Mouse (Mus musculus): ENCODE results near the gene Lbh.

DNA sequence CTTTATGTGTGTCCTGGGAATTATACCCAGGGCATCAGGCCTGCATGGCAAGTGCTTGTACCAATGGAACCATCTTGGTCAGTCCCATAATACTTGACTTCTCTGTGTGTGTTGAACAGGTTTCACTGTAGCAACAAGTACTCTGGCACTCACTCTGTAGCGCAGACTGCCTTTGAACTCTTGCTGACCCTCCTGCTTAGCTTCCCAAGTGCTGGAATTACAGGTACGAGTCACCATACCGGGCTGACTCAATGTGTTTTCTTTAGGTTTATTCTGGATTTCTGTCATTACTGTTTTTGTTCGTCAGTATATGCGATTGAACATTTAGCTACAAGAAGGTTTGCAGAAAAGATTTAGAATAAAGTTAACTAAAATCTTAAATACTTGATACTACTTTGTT lies 20.1 kb upstream of the Lbh start:
- TF ChIP-seq EP300 (IDR thresholded peaks at IDR 0.05; ENCODE audit: low read depth) (no peak), CTCF (IDR thresholded peaks at IDR 0.05; ENCODE audit: low read depth) (no peak)
